Mouse (Mus musculus) heart, embryonic 16.5 days (tissue): ENCODE data around the gene Rnf216. TPM values are rescaled to one million over a fixed set of nuclear protein-coding genes. Genes with fewer than 3 reads are reported as not detected.

Experiments used
- ATAC-seq: fragments of 200-750 bp; cut with Nextera tagmentation; replicated peaks from 2 replicates; pipeline ENCODE4 v1.8.0; 2017; ENCODE audit warnings: moderate number of reproducible peaks; ENCODE audit not compliant: insufficient read depth, low FRiP score; ENCODE audit errors: extremely low read depth
- H3K27ac ChIP-seq: fragments of 300-500 bp; sonication (generic); 2 replicates; pipeline ENCODE4 v1.5.1; 2014; ENCODE audit warnings: mild to moderate bottlenecking, low read length, control low read depth, moderate library complexity
- H3K27me3 ChIP-seq: fragments of 300-500 bp; sonication (generic); 2 replicates; pipeline ENCODE4 v1.6.1; 2014; ENCODE audit warnings: low read length, mixed read lengths; ENCODE audit not compliant: control insufficient read depth, insufficient read depth
- H3K36me3 ChIP-seq: fragments of 300-500 bp; sonication (generic); 2 replicates; pipeline ENCODE4 v1.6.1; 2014; ENCODE audit not compliant: control insufficient read depth, insufficient read depth
- H3K4me1 ChIP-seq: fragments of 300-500 bp; sonication (generic); 2 replicates; pipeline ENCODE4 v1.6.1; 2014; ENCODE audit warnings: low read length, mixed read lengths; ENCODE audit not compliant: control insufficient read depth, insufficient read depth
- H3K4me2 ChIP-seq: fragments of 300-500 bp; sonication (generic); 2 replicates; pipeline ENCODE4 v1.6.1; 2014; ENCODE audit warnings: low read depth, mild to moderate bottlenecking, control low read depth, low read length
- H3K4me3 ChIP-seq: fragments of 300-500 bp; sonication (generic); 2 replicates; pipeline ENCODE4 v1.5.1; 2014; ENCODE audit warnings: mild to moderate bottlenecking, control low read depth, low read length
- H3K9ac ChIP-seq: fragments of 300-500 bp; sonication (generic); 2 replicates; pipeline ENCODE4 v1.6.1; 2014; ENCODE audit warnings: low read length, control low read depth
- H3K9me3 ChIP-seq: fragments of 300-500 bp; sonication (generic); replicated peaks from 2 replicates; pipeline ENCODE4 v1.6.1; 2016; ENCODE audit warnings: low read length; ENCODE audit not compliant: control insufficient read depth
- WGBS: fragments of 180-500 bp; shearing (Covaris S2); extraction: QIAGEN DNeasy Blood & Tissue Kit; methylation state at CpG from one replicate; pipeline ENCODE4 v1.1.7; 2014; 5-methylcytosine and 5-hydroxymethylcytosine counted together
- polyA plus RNA-seq: library from polyadenylated mRNA; unstranded; fragments of >200 nt; fragmentation: Nextera tagmentation; extraction: Ambion mirVana; gene quantifications from 2 replicates; pipeline ENCODE4 v1.2.1, GENCODE M21; 2015

Gene Rnf216
- polyA plus RNA-seq, 1 experiment from 2014 or later: 22.7 TPM

- H3K9me3 ChIP-seq: no peaks in the 10 kb centered on the region; the same call in 1 of the 2 replicates
- no peak overlapping the region for H3K4me2 ChIP-seq
- H3K4me1 ChIP-seq: peaks cover 46% of the 10 kb centered on the region
- no peaks in the 10 kb centered on the region for H3K27me3 ChIP-seq
- 96% methylated on average over 1 of the region's 1 CpGs for WGBS
- H3K4me3 ChIP-seq: no peak overlapping the region
- no peak for ATAC-seq
- H3K27ac ChIP-seq: peak overlapping the region; percentile 57
- H3K9ac ChIP-seq: no peak overlapping the region; the same call in 1 of the 2 replicates
- peaks cover 6% of the 10 kb centered on the region; the same call in 1 of the 2 replicates for H3K36me3 ChIP-seq
These were observed 65.2 kb downstream of the Rnf216 start for GRCm38 (mm10) chr5:143047586-143047985.

- no peaks in the 10 kb centered on the region; the same call in 1 of the 2 replicates for H3K9me3 ChIP-seq
These were observed 68.9 kb downstream of the Rnf216 start for GRCm38 (mm10) chr5:143043902-143044301.

GRCm38 (mm10) chr5:143043285-143043684, 69.5 kb downstream of the Rnf216 start:
- H3K27me3 ChIP-seq: no peaks in the 10 kb centered on the region
- no peak overlapping the region for H3K9ac ChIP-seq
- no peak overlapping the region for H3K27ac ChIP-seq
- H3K4me2 ChIP-seq: no peak overlapping the region
- H3K36me3 ChIP-seq: peaks cover 4% of the 10 kb centered on the region; the same call in 1 of the 2 replicates
- H3K4me1 ChIP-seq: peaks cover 19% of the 10 kb centered on the region
- no peak overlapping the region for H3K4me3 ChIP-seq
- ATAC-seq: no peak
- WGBS: 85% methylated on average over 2 of the region's 2 CpGs
- no peaks in the 10 kb centered on the region; the same call in 1 of the 2 replicates for H3K9me3 ChIP-seq

More at GRCm38 (mm10) chr5:143043902-143044301, 68.9 kb downstream of the Rnf216 start:
- H3K27me3 ChIP-seq: no peaks in the 10 kb centered on the region
- H3K4me2 ChIP-seq: no peak overlapping the region
- H3K9ac ChIP-seq: no peak overlapping the region
- H3K4me1 ChIP-seq: peaks cover 23% of the 10 kb centered on the region
- WGBS: 48% methylated on average over 2 of the region's 2 CpGs
- ATAC-seq: no peak
- H3K27ac ChIP-seq: no peak overlapping the region
- peaks cover 4% of the 10 kb centered on the region; the same call in 1 of the 2 replicates for H3K36me3 ChIP-seq
- H3K4me3 ChIP-seq: no peak overlapping the region

GRCm38 (mm10) chr5:143038794-143039193, 74.0 kb downstream of the Rnf216 start:
- H3K4me3 ChIP-seq: no peak overlapping the region
- H3K27ac ChIP-seq: no peak overlapping the region
- ATAC-seq: no peak
- WGBS: 62% methylated on average over 4 of the region's 4 CpGs
- H3K27me3 ChIP-seq: no peaks in the 10 kb centered on the region
- H3K4me1 ChIP-seq: no peaks in the 10 kb centered on the region
- no peak overlapping the region for H3K4me2 ChIP-seq
- no peaks in the 10 kb centered on the region; the same call in 1 of the 2 replicates for H3K9me3 ChIP-seq
- H3K36me3 ChIP-seq: peaks cover 4% of the 10 kb centered on the region; the same call in 1 of the 2 replicates
- no peak overlapping the region for H3K9ac ChIP-seq

GRCm38 (mm10) chr5:143037201-143037600, 75.6 kb downstream of the Rnf216 start:
- H3K27ac ChIP-seq: no peak overlapping the region
- WGBS: 18% methylated on average over 1 of the region's 1 CpGs
- H3K4me1 ChIP-seq: peaks cover 9% of the 10 kb centered on the region
- H3K4me2 ChIP-seq: no peak overlapping the region
- no peak overlapping the region for H3K4me3 ChIP-seq
- no peaks in the 10 kb centered on the region for H3K27me3 ChIP-seq
- no peaks in the 10 kb centered on the region for H3K9me3 ChIP-seq
- ATAC-seq: no peak
- no peak overlapping the region for H3K9ac ChIP-seq
- H3K36me3 ChIP-seq: no peaks in the 10 kb centered on the region

- 0 out of 2 replicates have a peak overlapping the region, but pooled peaks have one; percentile 17 for H3K27ac ChIP-seq
- no peak overlapping the region for H3K4me3 ChIP-seq
- H3K27me3 ChIP-seq: no peaks in the 10 kb centered on the region
- no peaks in the 10 kb centered on the region for H3K9me3 ChIP-seq
- no peak overlapping the region for H3K9ac ChIP-seq
- no peak for ATAC-seq
- H3K4me1 ChIP-seq: peaks cover 17% of the 10 kb centered on the region
- H3K4me2 ChIP-seq: no peak overlapping the region
- 87% methylated on average over 1 of the region's 1 CpGs for WGBS
- no peaks in the 10 kb centered on the region for H3K36me3 ChIP-seq
These were observed 76.7 kb downstream of the Rnf216 start for GRCm38 (mm10) chr5:143036052-143036451.

- Histone ChIP-seq H3K36me3 (no peaks in the 10 kb centered on the region), H3K9me3 (no peaks in the 10 kb centered on the region), H3K9ac (no peak overlapping the region), H3K4me1 (peaks cover 20% of the 10 kb centered on the region), H3K4me2 (no peak overlapping the region), H3K27ac (no peak overlapping the region), H3K4me3 (no peak overlapping the region), H3K27me3 (no peaks in the 10 kb centered on the region)
- WGBS: 88% methylated on average over 4 of the region's 4 CpGs
- no peak for ATAC-seq
These were observed 77.5 kb downstream of the Rnf216 start for GRCm38 (mm10) chr5:143035271-143035670.

- Histone ChIP-seq H3K4me3 (no peak overlapping the region), H3K27me3 (no peaks in the 10 kb centered on the region), H3K9ac (no peak overlapping the region), H3K27ac (peak overlapping the region; percentile 37), H3K4me2 (no peak overlapping the region), H3K9me3 (no peaks in the 10 kb centered on the region), H3K36me3 (no peaks in the 10 kb centered on the region), H3K4me1 (peaks cover 20% of the 10 kb centered on the region)
- peak; percentile 65 for ATAC-seq
- WGBS: 47% methylated on average over 3 of the region's 3 CpGs
These were observed 78.7 kb downstream of the Rnf216 start for GRCm38 (mm10) chr5:143034108-143034507.

GRCm38 (mm10) chr5:143033277-143033676, 79.5 kb downstream of the Rnf216 start:
- Histone ChIP-seq H3K27me3 (no peaks in the 10 kb centered on the region), H3K27ac (no peak overlapping the region), H3K4me3 (no peak overlapping the region), H3K9ac (no peak overlapping the region), H3K9me3 (no peaks in the 10 kb centered on the region), H3K4me1 (peaks cover 20% of the 10 kb centered on the region), H3K4me2 (no peak overlapping the region), H3K36me3 (no peaks in the 10 kb centered on the region)
- no peak for ATAC-seq
- WGBS: 72% methylated on average over 3 of the region's 3 CpGs
